Mouse (Mus musculus): ENCODE measurements around the gene Chmp5.

DNA sequence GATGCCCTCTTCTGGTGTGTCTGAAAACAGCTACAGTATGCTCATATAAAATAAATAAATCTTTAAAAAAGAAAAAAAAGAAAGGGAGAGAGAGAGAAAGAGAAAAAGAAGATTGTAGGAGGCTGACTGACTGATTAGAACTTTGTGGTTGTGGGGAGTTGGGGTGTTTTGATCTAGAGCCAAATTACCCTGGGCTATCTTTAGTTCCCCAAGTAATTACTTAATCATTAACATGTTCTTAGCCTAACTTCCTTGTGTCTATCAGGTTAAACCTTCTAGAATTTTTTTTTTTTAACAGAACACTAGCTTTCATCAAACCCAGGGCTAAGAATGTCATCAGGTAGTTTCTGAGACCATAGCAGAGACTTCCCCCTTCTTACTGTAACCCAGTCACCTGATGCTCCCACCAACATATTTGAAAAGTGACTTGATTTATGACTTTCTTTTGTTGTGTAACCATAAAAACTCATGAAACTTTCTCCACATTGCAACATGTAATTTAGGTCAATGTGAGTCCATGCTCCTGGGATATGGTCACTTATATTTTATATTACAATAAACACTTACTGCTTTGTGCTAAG, 33.8 kb upstream of the Chmp5 start:
- no peak for TF ChIP-seq CTCF (IDR thresholded peaks at IDR 0.05; ENCODE audit: low read depth)
- no peak for TF ChIP-seq EP300 (optimal IDR thresholded peaks at IDR 0.05)
